Comparison of ENCODE assay signal across 9 mouse cellular contexts in the genomic region with DNA sequence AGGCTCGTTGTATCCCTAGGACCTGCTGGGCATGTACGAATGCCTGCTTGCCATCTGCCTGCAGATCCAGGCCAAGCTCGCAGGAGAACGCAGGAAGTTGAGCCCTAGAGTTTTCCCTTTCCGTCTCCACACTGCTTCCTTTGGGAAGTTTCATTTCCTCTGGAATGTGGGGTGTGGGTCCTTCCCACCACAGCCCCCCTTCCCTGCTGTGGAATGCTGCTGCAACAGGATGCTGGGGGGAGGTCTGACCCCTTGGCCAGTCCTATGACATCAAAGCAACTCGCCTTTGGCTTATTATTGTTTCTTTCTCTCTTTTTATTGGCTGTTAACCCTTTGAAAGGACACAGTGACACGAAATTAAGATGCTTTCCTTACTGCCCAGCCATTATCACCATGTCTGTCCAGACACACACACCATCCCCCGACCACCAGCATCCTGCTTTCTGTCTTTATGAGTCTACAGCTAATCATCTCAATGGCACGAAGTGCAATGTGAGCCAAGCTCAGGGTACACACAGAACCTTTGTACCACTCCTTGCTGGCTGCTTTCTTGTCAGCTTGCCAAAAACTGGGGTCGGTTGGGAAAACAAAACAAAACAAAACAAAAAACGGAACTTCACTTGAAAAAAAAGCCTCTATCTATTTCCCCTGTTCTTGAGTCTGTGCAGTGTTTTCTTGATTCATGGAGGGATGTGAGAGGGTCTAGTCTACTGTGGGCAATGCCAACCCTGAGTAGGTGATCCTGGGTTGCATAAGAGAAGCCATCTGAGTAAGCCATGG.
A peak's percentile ranks its signal among the peaks of the same experiment; 100 is the strongest.
DNase-seq lines count a peak whose midpoint lies in the region; ATAC-seq and TF ChIP-seq lines count a peak whose summit lies in the region.
"Had no signal": no experiment of that assay in that cellular context is flagged by ENCODE, and none has a peak within 500 bp of the region (broad histone marks: within the 10 kb centered on the region; RNA-seq: fewer than 3 reads in every experiment).

No protein-coding gene starts in this region.

- no peak for TF ChIP-seq CTCF in thymus, adult 2 months (IDR thresholded peaks at IDR 0.05; ENCODE audit: borderline replicate concordance, control insufficient read depth, extremely low read depth, insufficient read depth, low read length, poor library complexity)

- no peak overlapping the region for H3K4me3 ChIP-seq in forebrain, embryonic 14.5 days (ENCODE audit: low read depth, low read length)
- no peak overlapping the region for H3K4me3 ChIP-seq in forebrain, embryonic 13.5 days
- no peak overlapping the region for H3K4me3 ChIP-seq in embryonic facial prominence, embryonic 12.5 days
- no peak overlapping the region for H3K4me3 ChIP-seq in intestine, embryonic 14.5 days (ENCODE audit: low read depth, low read length)
- H3K4me3 ChIP-seq in liver, embryonic 16.5 days (ENCODE audit: low read depth, low read length): no peak overlapping the region
- H3K4me3 ChIP-seq in thymus, adult 2 months (ENCODE audit: control insufficient read depth, insufficient read depth, low read length): no peak overlapping the region
- no peak overlapping the region for H3K4me3 ChIP-seq in midbrain, embryonic 15.5 days

- peak; percentile 53 for DNase-seq in forebrain, embryonic 14.5 days (ENCODE audit: low spot score)
- DNase-seq in intestine, embryonic 14.5 days (ENCODE audit: low spot score): no peak
- no peak for DNase-seq in thymus, adult 2 months
- DNase-seq in cerebellum, adult 11-12 months: no peak

- H3K9me3 ChIP-seq in forebrain, embryonic 14.5 days (replicated peaks; ENCODE audit: control insufficient read depth, low read length): no peaks in the 10 kb centered on the region
- H3K9me3 ChIP-seq in forebrain, embryonic 13.5 days (replicated peaks): no peaks in the 10 kb centered on the region
- no peaks in the 10 kb centered on the region for H3K9me3 ChIP-seq in embryonic facial prominence, embryonic 12.5 days
- no peaks in the 10 kb centered on the region for H3K9me3 ChIP-seq in intestine, embryonic 14.5 days (ENCODE audit: control insufficient read depth, low read length)
- no peaks in the 10 kb centered on the region for H3K9me3 ChIP-seq in liver, embryonic 16.5 days (replicated peaks; ENCODE audit: control insufficient read depth, low read length)
- H3K9me3 ChIP-seq in midbrain, embryonic 15.5 days: no peaks in the 10 kb centered on the region

- no peak overlapping the region for H3K9ac ChIP-seq in forebrain, embryonic 14.5 days (ENCODE audit: low read length)
- H3K9ac ChIP-seq in forebrain, embryonic 13.5 days: no peak overlapping the region
- H3K9ac ChIP-seq in embryonic facial prominence, embryonic 12.5 days: no peak overlapping the region
- H3K9ac ChIP-seq in intestine, embryonic 14.5 days (ENCODE audit: low read length): no peak overlapping the region
- no peak overlapping the region for H3K9ac ChIP-seq in liver, embryonic 16.5 days (ENCODE audit: low read depth, low read length)
- no peak overlapping the region for H3K9ac ChIP-seq in midbrain, embryonic 15.5 days

- TF ChIP-seq POLR2A in thymus, adult 2 months (IDR thresholded peaks at IDR 0.05; ENCODE audit: control insufficient read depth, extremely low read depth, insufficient read depth, low read length, poor library complexity): no peak

- H3K4me1 ChIP-seq in forebrain, embryonic 14.5 days (ENCODE audit: control insufficient read depth, insufficient read depth, low read length): peaks cover 3% of the 10 kb centered on the region; the same call in 1 of the 2 replicates
- H3K4me1 ChIP-seq in forebrain, embryonic 13.5 days: peaks cover 20% of the 10 kb centered on the region
- peaks cover 19% of the 10 kb centered on the region for H3K4me1 ChIP-seq in embryonic facial prominence, embryonic 12.5 days
- H3K4me1 ChIP-seq in intestine, embryonic 14.5 days (replicated peaks; ENCODE audit: control insufficient read depth, insufficient read depth, low read length): peaks cover 17% of the 10 kb centered on the region
- H3K4me1 ChIP-seq in liver, embryonic 16.5 days (ENCODE audit: control insufficient read depth, low read depth, low read length): no peaks in the 10 kb centered on the region
- H3K4me1 ChIP-seq in thymus, adult 2 months (replicated peaks; ENCODE audit: control insufficient read depth, insufficient read depth, low read length): no peaks in the 10 kb centered on the region
- peaks cover 11% of the 10 kb centered on the region; the same call in 1 of the 2 replicates for H3K4me1 ChIP-seq in midbrain, embryonic 15.5 days

- 35% methylated on average over 11 of the region's 11 CpGs for WGBS in forebrain, embryonic 14.5 days
- WGBS in forebrain, embryonic 13.5 days: 36% methylated on average over 11 of the region's 11 CpGs
- 20% methylated on average over 11 of the region's 11 CpGs for WGBS in embryonic facial prominence, embryonic 12.5 days
- 32% methylated on average over 11 of the region's 11 CpGs for WGBS in intestine, embryonic 14.5 days
- WGBS in liver, embryonic 16.5 days (ENCODE audit: insufficient replicate concordance): 30% methylated on average over 11 of the region's 11 CpGs
- WGBS in thymus, adult 2 months: 67% methylated on average over 11 of the region's 11 CpGs
- 42% methylated on average over 11 of the region's 11 CpGs for WGBS in midbrain, embryonic 15.5 days

- H3K4me2 ChIP-seq in forebrain, embryonic 14.5 days (ENCODE audit: low read length): no peak overlapping the region
- H3K4me2 ChIP-seq in forebrain, embryonic 13.5 days: no peak overlapping the region
- H3K4me2 ChIP-seq in embryonic facial prominence, embryonic 12.5 days (replicated peaks): no peak overlapping the region
- no peak overlapping the region for H3K4me2 ChIP-seq in intestine, embryonic 14.5 days (ENCODE audit: low read length)
- H3K4me2 ChIP-seq in liver, embryonic 16.5 days (ENCODE audit: low read depth, low read length): no peak overlapping the region
- H3K4me2 ChIP-seq in midbrain, embryonic 15.5 days: no peak overlapping the region

- no peaks in the 10 kb centered on the region for H3K27me3 ChIP-seq in forebrain, embryonic 14.5 days (replicated peaks; ENCODE audit: control insufficient read depth, insufficient read depth, low read length)
- no peaks in the 10 kb centered on the region for H3K27me3 ChIP-seq in forebrain, embryonic 13.5 days
- no peaks in the 10 kb centered on the region for H3K27me3 ChIP-seq in embryonic facial prominence, embryonic 12.5 days
- no peaks in the 10 kb centered on the region for H3K27me3 ChIP-seq in intestine, embryonic 14.5 days (replicated peaks; ENCODE audit: control insufficient read depth, insufficient read depth, low read length)
- no peaks in the 10 kb centered on the region for H3K27me3 ChIP-seq in liver, embryonic 16.5 days (ENCODE audit: control insufficient read depth, insufficient read depth, low read depth, low read length)
- H3K27me3 ChIP-seq in thymus, adult 2 months (ENCODE audit: control insufficient read depth, insufficient read depth, low read length): no peaks in the 10 kb centered on the region
- H3K27me3 ChIP-seq in midbrain, embryonic 15.5 days (replicated peaks): no peaks in the 10 kb centered on the region
- H3K27me3 ChIP-seq: CH12.LX had no signal

- no peak overlapping the region for H3K27ac ChIP-seq in forebrain, embryonic 14.5 days (ENCODE audit: low read depth, low read length)
- H3K27ac ChIP-seq in forebrain, embryonic 13.5 days: no peak overlapping the region
- peak overlapping the region; percentile 59 for H3K27ac ChIP-seq in embryonic facial prominence, embryonic 12.5 days
- H3K27ac ChIP-seq in intestine, embryonic 14.5 days (ENCODE audit: low read depth): peak overlapping the region; percentile 20
- no peak overlapping the region for H3K27ac ChIP-seq in liver, embryonic 16.5 days (ENCODE audit: low read length)
- no peak overlapping the region for H3K27ac ChIP-seq in thymus, adult 2 months (ENCODE audit: control insufficient read depth, insufficient read depth, low read length)
- no peak overlapping the region for H3K27ac ChIP-seq in midbrain, embryonic 15.5 days

- no peaks in the 10 kb centered on the region for H3K36me3 ChIP-seq in forebrain, embryonic 14.5 days (ENCODE audit: control insufficient read depth, insufficient read depth, low read length)
- H3K36me3 ChIP-seq in forebrain, embryonic 13.5 days (ENCODE audit: poor library complexity, severe bottlenecking): no peaks in the 10 kb centered on the region
- no peaks in the 10 kb centered on the region for H3K36me3 ChIP-seq in embryonic facial prominence, embryonic 12.5 days
- no peaks in the 10 kb centered on the region for H3K36me3 ChIP-seq in intestine, embryonic 14.5 days (ENCODE audit: control insufficient read depth, insufficient read depth, low read length)
- no peaks in the 10 kb centered on the region for H3K36me3 ChIP-seq in liver, embryonic 16.5 days (ENCODE audit: control insufficient read depth, insufficient read depth)
- H3K36me3 ChIP-seq in thymus, adult 2 months (ENCODE audit: control insufficient read depth, insufficient read depth, low read length): no peaks in the 10 kb centered on the region
- no peaks in the 10 kb centered on the region for H3K36me3 ChIP-seq in midbrain, embryonic 15.5 days (replicated peaks)

- ATAC-seq in forebrain, embryonic 14.5 days: no peak
- ATAC-seq in forebrain, embryonic 13.5 days: no peak
- ATAC-seq in embryonic facial prominence, embryonic 12.5 days (ENCODE audit: insufficient number of reproducible peaks, insufficient read depth, low FRiP score, low TSS enrichment): 0 out of 2 replicates have a peak, but pooled peaks have one; percentile 2
- ATAC-seq in intestine, embryonic 14.5 days (replicated peaks; ENCODE audit: low FRiP score, low TSS enrichment, low read depth): 0 out of 2 replicates have a peak, but pooled peaks have one; percentile 45
- ATAC-seq in liver, embryonic 16.5 days (ENCODE audit: low read depth): peak; percentile 46; the same call in 1 of the 2 replicates
- no peak for ATAC-seq in midbrain, embryonic 15.5 days (replicated peaks)

Comparison
In these comparisons a context has a peak if more than half of its experiments do, and no peak if none do; other contexts are left out.
1. ATAC-seq: peak in embryonic facial prominence, embryonic 12.5 days (single experiment), intestine, embryonic 14.5 days (single experiment) and liver, embryonic 16.5 days (single experiment); none in forebrain, embryonic 14.5 days (single experiment), forebrain, embryonic 13.5 days (single experiment) and midbrain, embryonic 15.5 days (single experiment).
2. H3K27ac ChIP-seq: peak in embryonic facial prominence, embryonic 12.5 days (single experiment) and intestine, embryonic 14.5 days (single experiment); none in forebrain, embryonic 14.5 days (single experiment), forebrain, embryonic 13.5 days (single experiment), liver, embryonic 16.5 days (single experiment), thymus, adult 2 months (single experiment) and midbrain, embryonic 15.5 days (single experiment).